Mouse (Mus musculus) B cell, adult (primary cell): ENCODE data around the gene 1700025C18Rik. TPM values are rescaled to one million over a fixed set of nuclear protein-coding genes. Genes with fewer than 3 reads are reported as not detected.

Source experiments
- total RNA-seq: library from RNA; stranded (reverse); gene quantifications from 4 replicates; pipeline ENCODE4 v1.2.4, GENCODE M21; 2023; ENCODE audit not compliant: inconsistent age

The 1700025C18Rik gene
- total RNA-seq, result not detected in 4 replicates

GRCm38 (mm10) chr2:165090650-165091049 lies at the start of gene 1700025C18Rik:
Gene 1700025C18Rik (minus strand): TSS chr2:165090750.

GRCm38 (mm10) chr2:165054888-165055852 lies 35.4 kb downstream of the 1700025C18Rik start, which contains the start of gene Cd40:
Gene Cd40 (plus strand): TSS chr2:165055627.

DNA sequence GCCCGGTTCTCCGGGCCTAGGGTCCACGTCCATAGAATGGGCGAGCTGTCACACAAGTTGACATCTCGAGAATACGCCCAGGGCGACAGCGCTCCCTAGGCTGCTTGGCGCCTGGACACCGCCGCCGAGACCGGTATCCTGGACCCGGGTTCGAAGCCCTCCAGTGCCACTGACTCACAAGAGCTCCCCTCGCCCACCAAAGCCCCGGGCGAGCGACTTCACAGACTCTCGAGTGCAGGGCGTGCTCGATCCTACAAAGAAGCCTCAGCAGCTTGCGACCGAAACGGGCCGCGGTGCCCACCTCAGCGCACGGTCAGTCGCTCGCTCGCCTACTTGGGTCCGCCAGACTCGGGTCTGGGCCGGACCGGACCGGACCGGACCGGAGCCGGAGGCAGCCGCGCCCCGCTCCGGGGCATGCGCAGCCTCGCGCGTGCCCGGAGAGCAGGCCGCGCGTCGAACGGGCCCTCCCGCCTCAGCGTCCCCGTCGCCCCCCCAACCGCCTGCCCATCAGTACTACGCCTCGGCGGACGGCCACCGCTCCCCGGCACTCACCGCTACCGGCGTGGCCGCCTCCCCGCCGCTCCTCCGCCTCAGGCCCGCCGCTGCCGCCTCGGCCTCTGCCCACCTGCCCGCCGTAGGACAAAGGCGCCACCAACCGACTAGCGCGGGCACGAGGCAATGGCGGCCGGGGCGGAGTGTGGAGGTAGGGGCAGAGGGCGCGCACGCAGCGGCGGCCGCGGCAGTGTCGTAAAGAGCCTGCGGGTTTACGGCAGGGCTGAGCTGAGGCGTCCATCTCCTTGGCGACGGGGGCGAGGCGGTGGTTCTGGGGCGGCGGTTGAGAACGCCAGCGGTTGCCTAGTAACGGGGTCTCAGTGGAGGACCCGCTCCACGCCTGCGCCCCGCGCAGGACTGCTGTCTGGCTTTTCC lies 56.2 kb downstream of the 1700025C18Rik start, which contains the start of gene Ncoa5:
Gene Ncoa5 (minus strand): TSS at position 737 of the 927 bp plus-strand sequence.

Other genes with a start within 250 kb of the 1700025C18Rik start
- gene Pltp, start 233.0 kb downstream of the 1700025C18Rik start, total RNA-seq, result 8.8 to 12.8 TPM (median 10.6 TPM) in 4 replicates
- 91.0 to 95.0 TPM (median 92.9 TPM) in 4 replicates for gene Pcif1, start 211.4 kb downstream of the 1700025C18Rik start, total RNA-seq
- 56.4 to 63.7 TPM (median 59.9 TPM) in 4 replicates for gene Zfp335, start 179.0 kb downstream of the 1700025C18Rik start, total RNA-seq
- 0.36 to 0.55 TPM (median 0.42 TPM) in 4 replicates for gene Mmp9, start 150.0 kb downstream of the 1700025C18Rik start, total RNA-seq
- gene Slc12a5, start 129.9 kb downstream of the 1700025C18Rik start, total RNA-seq, result 0.83 to 1.8 TPM (median 0.92 TPM) in 4 replicates
- gene Ncoa5, start 55.9 kb downstream of the 1700025C18Rik start, total RNA-seq, result 45.2 to 51.9 TPM (median 47.7 TPM) in 4 replicates
- gene Cd40, start 35.1 kb downstream of the 1700025C18Rik start, total RNA-seq, result 156 to 180 TPM (median 171 TPM) in 4 replicates
- not detected in 4 replicates for gene Cdh22, start 144.1 kb upstream of the 1700025C18Rik start, total RNA-seq
- gene Slc35c2, start 197.1 kb upstream of the 1700025C18Rik start, total RNA-seq, result 58.7 to 68.9 TPM (median 66.4 TPM) in 4 replicates
- gene Elmo2, start 235.7 kb upstream of the 1700025C18Rik start, total RNA-seq, result 31.9 to 36.5 TPM (median 34.3 TPM) in 4 replicates